Mouse (Mus musculus) ES-Bruce4 (cell line): ENCODE data around the gene Adcy3. TPM values are rescaled to one million over a fixed set of nuclear protein-coding genes. Genes with fewer than 3 reads are reported as not detected.

ENCODE experiments used
- H3K27ac ChIP-seq: 2 replicates; pipeline ENCODE4 v1.5.1; 2012; ENCODE audit warnings: low read length, inconsistent platforms; ENCODE audit not compliant: insufficient read depth
- H3K27me3 ChIP-seq: 2 replicates; pipeline ENCODE4 v1.6.1; 2012; ENCODE audit warnings: mild to moderate bottlenecking, low read length, inconsistent platforms; ENCODE audit not compliant: control insufficient read depth, poor library complexity, insufficient read depth, severe bottlenecking
- H3K36me3 ChIP-seq: 2 replicates; pipeline ENCODE4 v1.6.1; 2012; ENCODE audit warnings: inconsistent platforms, mild to moderate bottlenecking, low read length, moderate library complexity; ENCODE audit not compliant: control insufficient read depth, poor library complexity, insufficient read depth, severe bottlenecking
- H3K4me1 ChIP-seq: one replicate; pipeline ENCODE4 v1.8.1; 2011; ENCODE audit warnings: low read length; ENCODE audit not compliant: control insufficient read depth, insufficient read depth
- H3K4me3 ChIP-seq: 2 replicates; pipeline ENCODE4 v1.5.1; 2011; ENCODE audit warnings: low read depth, mild to moderate bottlenecking, low read length
- H3K9ac ChIP-seq: 2 replicates; pipeline ENCODE4 v1.6.1; 2012; ENCODE audit warnings: low read depth, mild to moderate bottlenecking, inconsistent platforms; ENCODE audit not compliant: poor library complexity, severe bottlenecking
- H3K9me3 ChIP-seq: replicated peaks from 2 replicates; pipeline ENCODE4 v1.6.1; 2012; ENCODE audit warnings: mild to moderate bottlenecking, low read length, inconsistent platforms; ENCODE audit not compliant: control insufficient read depth, poor library complexity, insufficient read depth, severe bottlenecking
- CTCF ChIP-seq: IDR thresholded peaks from one replicate; pipeline ENCODE4 v1.8.1; 2011; ENCODE audit warnings: low read depth, low read length
- EP300 ChIP-seq: IDR thresholded peaks from 2 replicates; pipeline ENCODE4 v1.6.1; 2011; ENCODE audit warnings: low read depth, low read length; ENCODE audit not compliant: insufficient read depth
- POLR2A ChIP-seq: IDR thresholded peaks from one replicate; pipeline ENCODE4 v1.8.1; 2011; ENCODE audit warnings: low read length; ENCODE audit not compliant: insufficient read depth
- polyA plus RNA-seq: library from polyadenylated mRNA; stranded (reverse); fragments of >200 nt; gene quantifications from 2 replicates; pipeline ENCODE4 v1.2.4, GENCODE M21; 2011; ENCODE audit warnings: low read depth; ENCODE audit not compliant: missing spikeins, insufficient read depth, insufficient read length

Gene Adcy3
- polyA plus RNA-seq, 1 experiment, result 8.2 TPM

DNA sequence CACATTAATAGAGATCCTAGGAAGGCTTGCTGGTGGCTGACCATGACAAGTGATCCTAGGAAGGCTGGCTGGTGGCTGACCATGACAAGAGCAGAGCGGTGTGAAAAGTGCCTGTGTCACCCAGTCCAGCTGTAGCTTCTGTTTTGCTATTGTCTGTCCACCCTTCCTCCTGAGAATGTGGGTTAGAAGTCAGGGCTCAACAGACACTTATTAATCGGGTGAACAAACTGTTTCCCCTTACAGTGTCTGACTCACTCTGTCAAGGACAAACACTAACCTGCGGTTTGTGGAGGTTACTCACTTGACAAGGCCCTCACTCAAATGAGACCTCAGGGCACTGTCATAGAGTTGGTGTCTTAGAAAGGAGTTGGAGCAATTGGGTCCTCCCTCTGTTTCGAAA is 65.8 kb downstream of the Adcy3 start:
- no peak for TF ChIP-seq POLR2A
- TF ChIP-seq CTCF, result no peak
- TF ChIP-seq EP300, result no peak

GRCm38 (mm10) chr12:4199271-4199670 is 66.4 kb downstream of the Adcy3 start:
- Histone ChIP-seq H3K36me3 (no peaks in the 10 kb centered on the region), H3K27ac (no peak overlapping the region), H3K9ac (no peak overlapping the region), H3K27me3 (no peaks in the 10 kb centered on the region), H3K4me1 (peaks cover 4% of the 10 kb centered on the region), H3K4me3 (no peak overlapping the region), H3K9me3 (no peaks in the 10 kb centered on the region)
- TF ChIP-seq CTCF (no peak), POLR2A (no peak), EP300 (no peak)

More for the DNA sequence above, 65.8 kb downstream of the Adcy3 start:
- Histone ChIP-seq H3K36me3 (no peaks in the 10 kb centered on the region), H3K9ac (no peak overlapping the region), H3K27ac (no peak overlapping the region), H3K4me3 (no peak overlapping the region), H3K4me1 (peaks cover 4% of the 10 kb centered on the region), H3K27me3 (no peaks in the 10 kb centered on the region), H3K9me3 (no peaks in the 10 kb centered on the region)

GRCm38 (mm10) chr12:4201454-4202200 is 68.7 kb downstream of the Adcy3 start:
- no peaks in the 10 kb centered on the region for H3K9me3 ChIP-seq
- H3K4me3 ChIP-seq, result no peak overlapping the region
- H3K27ac ChIP-seq, result no peak overlapping the region
- H3K9ac ChIP-seq, result no peak overlapping the region
- TF ChIP-seq EP300 (no peak), POLR2A (no peak), CTCF (no peak)
- no peaks in the 10 kb centered on the region for H3K27me3 ChIP-seq
- peaks cover 2% of the 10 kb centered on the region for H3K4me1 ChIP-seq
- no peaks in the 10 kb centered on the region for H3K36me3 ChIP-seq

GRCm38 (mm10) chr12:4202206-4202605 is 69.3 kb downstream of the Adcy3 start:
- Histone ChIP-seq H3K27ac (no peak overlapping the region), H3K36me3 (no peaks in the 10 kb centered on the region), H3K4me3 (no peak overlapping the region), H3K9me3 (no peaks in the 10 kb centered on the region), H3K9ac (no peak overlapping the region), H3K4me1 (peaks cover 2% of the 10 kb centered on the region), H3K27me3 (no peaks in the 10 kb centered on the region)
- TF ChIP-seq CTCF (no peak), POLR2A (no peak), EP300 (no peak)

DNA sequence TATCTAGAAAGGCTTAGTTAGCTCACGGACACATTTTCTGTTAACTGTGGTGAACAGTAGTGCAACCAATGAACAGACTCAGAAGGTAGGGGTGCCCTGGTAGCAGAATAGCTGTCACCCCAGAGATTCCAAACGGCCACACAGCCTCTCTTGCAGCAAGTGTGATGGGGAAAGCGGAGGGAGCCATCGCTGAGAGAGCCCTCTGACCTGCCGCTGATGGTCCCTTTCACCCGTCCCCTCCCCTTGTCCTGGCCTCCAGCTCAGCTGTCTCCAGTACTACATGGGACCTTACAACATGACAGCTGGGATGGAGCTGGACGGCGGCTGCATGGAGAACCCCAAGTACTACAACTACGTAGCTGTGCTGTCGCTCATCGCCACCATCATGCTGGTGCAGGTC is 73.2 kb downstream of the Adcy3 start:
- TF ChIP-seq POLR2A, result no peak
- no peak for TF ChIP-seq CTCF
- no peak for TF ChIP-seq EP300
- Histone ChIP-seq H3K27me3 (no peaks in the 10 kb centered on the region), H3K27ac (no peak overlapping the region), H3K4me1 (peaks cover 1% of the 10 kb centered on the region), H3K4me3 (no peak overlapping the region), H3K36me3 (peaks cover 11% of the 10 kb centered on the region), H3K9ac (no peak overlapping the region), H3K9me3 (peaks cover 6% of the 10 kb centered on the region; the same call in 1 of the 2 replicates)

GRCm38 (mm10) chr12:4208405-4209133 is 75.7 kb downstream of the Adcy3 start:
- Histone ChIP-seq H3K36me3 (peaks cover 20% of the 10 kb centered on the region), H3K27me3 (no peaks in the 10 kb centered on the region), H3K4me1 (no peaks in the 10 kb centered on the region), H3K4me3 (no peak overlapping the region), H3K9me3 (peaks cover 22% of the 10 kb centered on the region), H3K27ac (no peak overlapping the region), H3K9ac (no peak overlapping the region)
- no peak for TF ChIP-seq EP300
- TF ChIP-seq POLR2A, result no peak
- peak; percentile 9 for TF ChIP-seq CTCF
